Mouse (Mus musculus) midbrain, embryonic 15.5 days (tissue): ENCODE data around the gene Zfp108. TPM values are rescaled to one million over a fixed set of nuclear protein-coding genes. Genes with fewer than 3 reads are reported as not detected.

Source experiments
- ATAC-seq: fragments of 200-750 bp; cut with Nextera tagmentation; replicated peaks from 2 replicates; pipeline ENCODE4 v1.8.0; 2017; ENCODE audit warnings: moderate TSS enrichment
- H3K27ac ChIP-seq: fragments of 300-500 bp; sonication (generic); 2 replicates; pipeline ENCODE4 v1.5.1; 2015; ENCODE audit warnings: mild to moderate bottlenecking, inconsistent platforms
- H3K27me3 ChIP-seq: fragments of 300-500 bp; sonication (generic); replicated peaks from 2 replicates; pipeline ENCODE4 v1.6.1; 2015; ENCODE audit warnings: inconsistent platforms
- H3K36me3 ChIP-seq: fragments of 300-500 bp; sonication (generic); replicated peaks from 2 replicates; pipeline ENCODE4 v1.6.1; 2015; ENCODE audit warnings: inconsistent platforms
- H3K4me1 ChIP-seq: fragments of 300-500 bp; sonication (generic); 2 replicates; pipeline ENCODE4 v1.6.1; 2015; ENCODE audit warnings: inconsistent platforms
- H3K4me2 ChIP-seq: fragments of 300-500 bp; sonication (generic); 2 replicates; pipeline ENCODE4 v1.6.1; 2015; ENCODE audit warnings: inconsistent platforms, mild to moderate bottlenecking, moderate library complexity
- H3K4me3 ChIP-seq: fragments of 300-500 bp; sonication (generic); 2 replicates; pipeline ENCODE4 v1.5.1; 2015; ENCODE audit warnings: mild to moderate bottlenecking, inconsistent platforms
- H3K9ac ChIP-seq: fragments of 300-500 bp; sonication (generic); 2 replicates; pipeline ENCODE4 v1.6.1; 2015; ENCODE audit warnings: mild to moderate bottlenecking, inconsistent platforms
- H3K9me3 ChIP-seq: fragments of 300-500 bp; sonication (generic); 2 replicates; pipeline ENCODE4 v1.6.1; 2016; ENCODE audit warnings: inconsistent platforms
- WGBS: fragments of 180-500 bp; shearing (Covaris S2); methylation state at CpG from one replicate; pipeline ENCODE4 v1.1.7; 2015; ENCODE audit warnings: mixed read lengths; 5-methylcytosine and 5-hydroxymethylcytosine counted together
- polyA plus RNA-seq: library from polyadenylated mRNA; unstranded; fragments of >200 nt; fragmentation: Nextera tagmentation; extraction: Ambion mirVana; gene quantifications from 2 replicates; pipeline ENCODE4 v1.2.1, GENCODE M21; 2015

Zfp108 gene
- 7.0 and 7.9 TPM in 2 replicates for polyA plus RNA-seq

GRCm38 (mm10) chr7:24254633-24255474, at the start of gene Zfp108:
Zfp108 (plus strand) TSS chr7:24254794.
- peaks cover 23% of the 10 kb centered on the region for H3K4me1 ChIP-seq
- peak within 1 kb of the TSS; percentile 56 for H3K9ac ChIP-seq
- H3K4me3 ChIP-seq = peak within 1 kb of the TSS; percentile 49
- H3K9me3 ChIP-seq = no peaks in the 10 kb centered on the region
- peak within 1 kb of the TSS; percentile 64 for H3K27ac ChIP-seq
- WGBS = 19% methylated on average over 21 of the region's 21 CpGs
- H3K27me3 ChIP-seq = no peaks in the 10 kb centered on the region
- ATAC-seq = peak; percentile 93
- H3K36me3 ChIP-seq = 0 out of 2 replicates have a peak, but pooled peaks cover 1% of the 10 kb centered on the region
- H3K4me2 ChIP-seq = peak within 1 kb of the TSS; percentile 75

DNA sequence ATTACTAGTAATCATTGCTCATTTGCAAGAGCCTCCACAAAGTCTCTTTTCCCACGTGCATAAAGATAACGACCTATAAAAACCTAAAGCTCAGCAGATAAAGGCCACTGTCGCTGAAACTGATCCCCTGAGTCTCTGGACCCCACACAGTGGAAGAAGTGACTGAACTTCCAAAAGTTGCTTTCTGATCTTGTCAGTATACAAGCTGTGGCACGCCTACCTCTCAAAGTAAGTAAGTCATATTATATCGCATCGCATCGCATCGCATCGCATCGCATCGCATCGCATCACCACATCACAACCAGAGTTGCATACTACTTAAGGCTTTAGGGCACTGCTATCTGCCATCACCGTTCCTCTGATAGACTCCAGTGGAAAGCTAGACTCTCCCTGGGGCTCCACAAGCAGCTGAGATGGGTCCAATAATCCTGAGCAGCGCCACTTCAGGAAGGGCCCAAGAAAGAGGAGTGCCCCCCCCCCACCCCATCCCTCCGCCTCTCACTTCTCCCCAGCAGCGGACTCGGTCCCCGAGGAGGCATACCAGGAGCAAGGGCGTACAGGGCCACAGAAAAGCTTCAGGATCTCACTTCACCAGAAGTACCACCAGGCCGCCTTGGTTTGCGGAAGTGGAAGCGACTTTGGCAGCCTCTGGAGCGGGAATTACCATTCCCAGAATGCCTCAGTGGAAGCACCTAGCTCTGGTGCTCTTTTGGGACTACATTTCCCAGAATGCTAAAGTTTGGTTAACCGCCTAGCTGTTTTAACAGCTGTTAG, 46.9 kb upstream of the Zfp108 start:
- Histone ChIP-seq H3K4me2 (peak overlapping the region; percentile 71), H3K9me3 (no peaks in the 10 kb centered on the region), H3K27me3 (no peaks in the 10 kb centered on the region), H3K36me3 (peaks cover 10% of the 10 kb centered on the region; the same call in 1 of the 2 replicates), H3K4me1 (peaks cover 11% of the 10 kb centered on the region), H3K4me3 (peak overlapping the region; percentile 68), H3K9ac (peak overlapping the region; percentile 77), H3K27ac (peak overlapping the region; percentile 72)
- ATAC-seq = peak; percentile 91
- WGBS = 11% methylated on average over 24 of the region's 24 CpGs

DNA sequence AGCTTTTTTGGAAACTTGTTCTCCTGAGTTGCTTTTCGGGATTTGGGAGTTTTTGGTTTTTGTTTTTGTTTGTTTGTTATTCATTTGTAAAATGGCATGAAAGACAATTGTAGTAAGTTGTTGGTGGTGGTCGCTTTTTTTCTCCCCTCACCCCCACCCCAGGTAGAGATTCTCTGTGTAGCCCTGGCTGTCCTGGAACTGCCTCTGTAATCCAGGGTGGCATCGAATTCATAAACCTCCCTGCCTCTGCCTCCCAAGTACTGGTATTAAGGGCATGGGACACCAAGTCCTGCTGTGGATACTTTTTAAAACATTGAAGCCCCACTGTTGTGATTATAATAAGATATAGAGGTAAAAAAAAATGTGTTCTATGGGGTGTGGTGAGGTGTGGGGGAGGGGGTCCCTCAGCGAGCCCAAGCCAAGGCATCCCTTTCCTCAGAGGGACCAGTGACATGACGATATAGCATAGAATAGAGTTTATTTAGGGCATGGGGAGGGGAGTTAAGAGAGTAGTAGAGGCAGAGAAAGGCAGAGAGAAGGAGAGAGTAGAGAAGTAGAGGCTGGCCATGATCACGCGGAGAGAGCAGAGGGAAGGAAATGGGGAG, 46.2 kb upstream of the Zfp108 start:
- Histone ChIP-seq H3K4me1 (peaks cover 11% of the 10 kb centered on the region), H3K4me2 (peak overlapping the region; percentile 71), H3K36me3 (peaks cover 10% of the 10 kb centered on the region; the same call in 1 of the 2 replicates), H3K27ac (no peak overlapping the region), H3K27me3 (no peaks in the 10 kb centered on the region), H3K9ac (no peak overlapping the region), H3K9me3 (no peaks in the 10 kb centered on the region), H3K4me3 (peak overlapping the region; percentile 68)
- 64% methylated on average over 7 of the region's 7 CpGs for WGBS
- peak; percentile 76 for ATAC-seq

GRCm38 (mm10) chr7:24210296-24210695, 44.3 kb upstream of the Zfp108 start:
- ATAC-seq = no peak
- no peak overlapping the region for H3K27ac ChIP-seq
- WGBS = 82% methylated on average over 2 of the region's 2 CpGs
- H3K4me1 ChIP-seq = peaks cover 11% of the 10 kb centered on the region
- H3K9me3 ChIP-seq = no peaks in the 10 kb centered on the region
- no peak overlapping the region for H3K9ac ChIP-seq
- H3K4me3 ChIP-seq = no peak overlapping the region
- H3K27me3 ChIP-seq = no peaks in the 10 kb centered on the region
- no peak overlapping the region for H3K4me2 ChIP-seq
- H3K36me3 ChIP-seq = 0 out of 2 replicates have a peak, but pooled peaks cover 3% of the 10 kb centered on the region

DNA sequence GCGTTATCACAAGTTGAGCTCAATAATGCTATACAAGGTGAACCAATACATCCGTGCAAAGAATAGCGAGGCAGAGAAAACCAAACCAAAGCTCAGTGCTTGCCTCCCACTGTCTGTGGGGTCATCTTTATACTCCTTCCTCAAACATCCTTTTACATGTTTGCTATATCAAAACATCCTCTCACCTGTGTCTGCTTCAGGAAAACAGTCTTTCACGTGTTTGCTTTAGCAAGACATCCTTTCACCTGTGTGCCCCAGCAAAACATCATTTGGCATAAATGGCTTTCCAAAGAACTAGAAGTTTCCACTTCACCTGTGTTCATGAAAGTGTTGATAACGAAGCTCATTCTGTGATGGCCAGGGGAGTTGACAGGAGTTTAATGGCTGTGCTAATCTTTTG, 43.3 kb upstream of the Zfp108 start, which contains the start of gene Zfp111:
Gene Zfp111 (minus strand): TSS at position 101 of the 400 bp plus-strand sequence.
- no peak within 1 kb of the TSS for H3K4me3 ChIP-seq
- 86% methylated on average over 5 of the region's 5 CpGs for WGBS
- H3K4me1 ChIP-seq = peaks cover 11% of the 10 kb centered on the region
- no peaks in the 10 kb centered on the region for H3K36me3 ChIP-seq
- H3K27ac ChIP-seq = no peak within 1 kb of the TSS
- no peak within 1 kb of the TSS for H3K9ac ChIP-seq
- no peaks in the 10 kb centered on the region for H3K9me3 ChIP-seq
- ATAC-seq = no peak
- no peak within 1 kb of the TSS for H3K4me2 ChIP-seq
- no peaks in the 10 kb centered on the region for H3K27me3 ChIP-seq

GRCm38 (mm10) chr7:24237040-24237791, 17.4 kb upstream of the Zfp108 start, which contains the start of gene Zfp109:
Zfp109 (minus strand) TSS chr7:24237560.
- Histone ChIP-seq H3K36me3 (no peaks in the 10 kb centered on the region), H3K4me2 (peak within 1 kb of the TSS; percentile 62), H3K9ac (peak within 1 kb of the TSS; percentile 64), H3K27me3 (no peaks in the 10 kb centered on the region), H3K27ac (no peak within 1 kb of the TSS), H3K9me3 (no peaks in the 10 kb centered on the region), H3K4me3 (peak within 1 kb of the TSS; percentile 58), H3K4me1 (peaks cover 12% of the 10 kb centered on the region)
- WGBS = 5% methylated on average over 28 of the region's 28 CpGs
- peak; percentile 91 for ATAC-seq

- no peaks in the 10 kb centered on the region for H3K27me3 ChIP-seq
- 62% methylated on average over 9 of the region's 9 CpGs for WGBS
- peaks cover 23% of the 10 kb centered on the region for H3K4me1 ChIP-seq
- H3K9ac ChIP-seq = no peak overlapping the region
- peak overlapping the region; percentile 75 for H3K4me2 ChIP-seq
- ATAC-seq = peak; percentile 76
- no peak overlapping the region for H3K27ac ChIP-seq
- H3K4me3 ChIP-seq = peak overlapping the region; percentile 49
- no peaks in the 10 kb centered on the region for H3K36me3 ChIP-seq
- no peaks in the 10 kb centered on the region for H3K9me3 ChIP-seq
These were observed 597 bp upstream of the Zfp108 start for GRCm38 (mm10) chr7:24253779-24254615.

- WGBS = 90% methylated on average over 13 of the region's 13 CpGs
- peaks cover 20% of the 10 kb centered on the region for H3K36me3 ChIP-seq
- H3K4me2 ChIP-seq = no peak overlapping the region
- H3K9ac ChIP-seq = no peak overlapping the region
- no peak for ATAC-seq
- H3K4me1 ChIP-seq = peaks cover 19% of the 10 kb centered on the region
- H3K9me3 ChIP-seq = no peaks in the 10 kb centered on the region
- no peak overlapping the region for H3K4me3 ChIP-seq
- no peak overlapping the region for H3K27ac ChIP-seq
- no peaks in the 10 kb centered on the region for H3K27me3 ChIP-seq
These were observed 4.9 kb downstream of the Zfp108 start for GRCm38 (mm10) chr7:24259306-24259999.

DNA sequence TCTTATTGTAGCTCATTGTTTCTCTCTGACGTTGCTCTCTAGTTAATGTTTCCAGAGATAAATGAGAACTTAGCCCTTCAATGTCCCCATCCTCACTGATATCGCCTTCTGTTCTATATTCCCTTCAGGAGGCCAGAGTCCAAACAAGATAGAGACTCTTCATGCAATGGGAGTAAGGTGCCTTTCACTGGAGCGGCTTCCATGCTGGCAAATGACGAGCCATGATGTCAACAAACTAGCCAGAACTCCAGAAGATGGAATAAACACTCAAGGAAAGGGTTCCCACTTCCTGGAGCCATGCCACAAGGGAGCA, 5.4 kb downstream of the Zfp108 start:
- WGBS = 89% methylated on average over 4 of the region's 4 CpGs
- Histone ChIP-seq H3K36me3 (peaks cover 20% of the 10 kb centered on the region), H3K9ac (no peak overlapping the region), H3K27ac (no peak overlapping the region), H3K4me3 (no peak overlapping the region), H3K9me3 (no peaks in the 10 kb centered on the region), H3K27me3 (no peaks in the 10 kb centered on the region), H3K4me1 (peaks cover 17% of the 10 kb centered on the region), H3K4me2 (no peak overlapping the region)
- ATAC-seq = no peak

DNA sequence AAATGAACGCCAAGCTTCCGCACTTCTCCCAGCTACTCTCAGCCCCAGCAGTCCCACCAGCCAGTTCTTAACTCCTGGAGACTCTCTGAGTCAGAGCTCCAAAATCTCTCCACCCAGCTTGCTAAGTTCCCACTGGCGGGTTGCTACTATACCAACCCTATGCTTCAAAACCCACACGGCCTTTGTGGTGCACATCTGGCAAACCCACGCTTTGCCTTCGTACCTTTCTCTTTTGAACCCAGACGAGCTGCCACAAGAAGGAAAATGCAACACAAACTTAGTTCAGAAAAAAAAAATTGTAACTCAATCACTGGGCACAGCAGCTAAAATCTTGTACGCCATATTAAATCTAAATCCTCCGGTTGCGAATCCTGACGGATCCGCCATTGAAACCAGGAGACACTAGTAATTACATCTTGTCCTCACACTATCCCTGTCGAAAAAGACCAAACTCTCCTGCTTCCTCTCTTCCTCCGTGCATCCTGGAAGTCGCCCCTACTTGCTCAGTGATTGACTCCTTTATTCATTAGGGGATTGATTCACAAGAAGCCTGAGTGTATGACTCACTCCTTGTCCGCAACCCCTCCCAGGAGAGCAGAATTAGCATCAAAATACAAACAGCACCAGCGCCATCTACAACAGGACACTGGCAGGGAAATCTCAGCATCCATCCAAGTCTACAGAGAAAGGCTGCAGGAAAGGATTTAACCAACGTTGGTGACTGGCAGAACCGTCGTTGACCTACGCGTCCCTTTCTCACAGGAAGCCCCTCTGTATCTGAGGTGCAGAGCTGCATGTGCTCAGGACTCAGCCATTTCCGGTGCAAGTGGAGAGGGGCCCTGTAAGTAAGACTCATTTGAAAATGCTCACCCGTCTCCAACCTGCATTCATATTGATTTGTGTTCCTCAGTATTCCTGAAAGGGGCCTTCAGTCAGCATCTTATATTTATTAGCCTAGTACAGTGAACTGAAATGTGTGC, 13.9 kb downstream of the Zfp108 start:
- no peaks in the 10 kb centered on the region for H3K9me3 ChIP-seq
- 64% methylated on average over 24 of the region's 24 CpGs for WGBS
- peaks cover 12% of the 10 kb centered on the region for H3K4me1 ChIP-seq
- no peaks in the 10 kb centered on the region for H3K27me3 ChIP-seq
- 0 out of 2 replicates have a peak overlapping the region, but pooled peaks have one; percentile 0 for H3K27ac ChIP-seq
- no peak overlapping the region for H3K4me2 ChIP-seq
- ATAC-seq = no peak
- H3K9ac ChIP-seq = no peak overlapping the region
- no peak overlapping the region for H3K4me3 ChIP-seq
- peaks cover 3% of the 10 kb centered on the region; the same call in 1 of the 2 replicates for H3K36me3 ChIP-seq
